Mouse (Mus musculus) CH12.LX (cell line): Measurements from ENCODE around the gene Hykk.

Experiments
- CTCF ChIP-seq, 2 experiments: IDR thresholded peaks in 1 of 2; conservative IDR thresholded peaks in 1 of 2; 2 replicates each; pipeline ENCODE4 v1.5.1; 2011 to 2012; ENCODE audit warnings: low read depth in 2 of 2, low read length in 2 of 2, improper control_type of control experiment in 1 of 2, inconsistent platforms in 1 of 2, mild to moderate bottlenecking in 1 of 2, moderate library complexity in 1 of 2
- E2F4 ChIP-seq: IDR thresholded peaks from 2 replicates; pipeline ENCODE4 v1.6.1; 2011; ENCODE audit warnings: low read depth, low read length, improper control_type of control experiment; ENCODE audit not compliant: insufficient replicate concordance
- ELF1 ChIP-seq: IDR thresholded peaks from 2 replicates; pipeline ENCODE4 v1.6.1; 2014; ENCODE audit warnings: low read depth, mild to moderate bottlenecking, inconsistent platforms, low read length, improper control_type of control experiment
- EP300 ChIP-seq: IDR thresholded peaks from 2 replicates; pipeline ENCODE4 v1.6.1; 2011; ENCODE audit warnings: low read length, improper control_type of control experiment
- KAT2A ChIP-seq: IDR thresholded peaks from 2 replicates; pipeline ENCODE4 v1.6.1; 2012; ENCODE audit warnings: low read length, improper control_type of control experiment, inconsistent platforms; ENCODE audit not compliant: insufficient replicate concordance
- MXI1 ChIP-seq: IDR thresholded peaks from 2 replicates; pipeline ENCODE4 v1.6.1; 2011; ENCODE audit warnings: mild to moderate bottlenecking, low read depth, low read length, improper control_type of control experiment
- POLR2A ChIP-seq: IDR thresholded peaks from 2 replicates; pipeline ENCODE4 v1.6.1; 2011; ENCODE audit warnings: low read depth, mild to moderate bottlenecking, improper control_type of control experiment, low read length
- POLR2AphosphoS2 ChIP-seq: IDR thresholded peaks from 2 replicates; pipeline ENCODE4 v1.6.1; 2011; ENCODE audit warnings: low read depth, low read length, improper control_type of control experiment
- RAD21 ChIP-seq: IDR thresholded peaks from 2 replicates; pipeline ENCODE4 v1.6.1; 2011; ENCODE audit warnings: low read depth, mild to moderate bottlenecking, low read length, improper control_type of control experiment, moderate library complexity
- SMC3 ChIP-seq: IDR thresholded peaks from 2 replicates; pipeline ENCODE4 v1.6.1; 2011; ENCODE audit warnings: low read depth, low read length, improper control_type of control experiment
- USF1 ChIP-seq: IDR thresholded peaks from 2 replicates; pipeline ENCODE4 v1.6.1; 2014; ENCODE audit warnings: low read depth, mild to moderate bottlenecking, inconsistent platforms, low read length, improper control_type of control experiment
- ZC3H11A ChIP-seq: IDR thresholded peaks from 2 replicates; pipeline ENCODE4 v1.6.1; 2012; ENCODE audit warnings: low read depth, mild to moderate bottlenecking, inconsistent platforms, low read length, improper control_type of control experiment
- ZNF384 ChIP-seq: IDR thresholded peaks from 2 replicates; pipeline ENCODE4 v1.6.1; 2012; ENCODE audit warnings: low read depth, low read length, improper control_type of control experiment, inconsistent platforms

- TF ChIP-seq KAT2A (no peak), EP300 (no peak), CTCF (conservative IDR thresholded peaks at IDR 0.05 in 1 of 2, IDR thresholded peaks at IDR 0.05 in 1 of 2; ENCODE audit: low read depth in 2 of 2, low read length in 2 of 2) (no peak), POLR2A (no peak), ZNF384 (no peak), USF1 (no peak), RAD21 (no peak), POLR2AphosphoS2 (no peak), SMC3 (no peak), ZC3H11A (no peak), E2F4 (no peak), ELF1 (no peak), MXI1 (no peak)
Observed at GRCm38 (mm10) chr9:54930741-54931140, 13.7 kb downstream of the Hykk start.
